22 mouse cellular contexts compared by ENCODE assay signal in genomic region chr15:26374232-26374631, GRCm38 (mm10).
DNase-seq lines count a peak whose midpoint lies in the region; TF ChIP-seq lines count a peak whose summit lies in the region.
"Had no signal": no experiment of that assay in that cellular context is flagged by ENCODE, and none has a peak within 500 bp of the region (broad histone marks: within the 10 kb centered on the region; RNA-seq: fewer than 3 reads in every experiment).

No protein-coding gene starts in this region.

- H3ac ChIP-seq in myocyte (ENCODE audit: control insufficient read depth, insufficient read length): no peak overlapping the region

- DNase-seq in 3134 (ENCODE audit: extremely low read depth, insufficient read length, low spot score) (peak; percentile 34), 3T3-L1 (ENCODE audit: low read depth, low spot score) (peak; percentile 85)
- DNase-seq in Muller cell, postnatal 12 days (ENCODE audit: inconsistent ontology term): peak; percentile 50
- no peak for DNase-seq in kidney, postnatal 25 days
- no peak for DNase-seq in urinary bladder, postnatal 25 days (ENCODE audit: low spot score)
- DNase-seq: adrenal gland, postnatal 14 days; cerebellum, adult 2 months; cerebellum, postnatal 25 days; heart, adult 2 months; kidney, adult 11 months; kidney, postnatal 14 days; liver; lung, adult 2 months; lung, postnatal 10 days; right cerebral cortex, postnatal 4 days; thymus, adult 2 months; thymus, postnatal 36 days had no signal

- H3K27me3 ChIP-seq in myocyte (ENCODE audit: control insufficient read depth, insufficient read depth, insufficient read length): no peaks in the 10 kb centered on the region
- H3K27me3 ChIP-seq: embryonic facial prominence, embryonic 15.5 days; heart, embryonic 12.5 days; midbrain, embryonic 15.5 days had no signal

- TF ChIP-seq POLR2A in myocyte (IDR thresholded peaks at IDR 0.05; ENCODE audit: insufficient read length, low read depth): no peak

- H3K4me2 ChIP-seq in myocyte (ENCODE audit: low read depth): peak overlapping the region; percentile 82
- H3K4me2 ChIP-seq: embryonic facial prominence, embryonic 15.5 days; heart, embryonic 12.5 days; midbrain, embryonic 15.5 days had no signal

- H3K4me3 ChIP-seq in myocyte: no peak overlapping the region
- H3K4me3 ChIP-seq: embryonic facial prominence, embryonic 10.5 days; embryonic facial prominence, embryonic 15.5 days; heart, adult 2 months; heart, embryonic 12.5 days; midbrain, embryonic 15.5 days had no signal

- H3K79me2 ChIP-seq in myocyte (ENCODE audit: control insufficient read depth, insufficient read depth): no peaks in the 10 kb centered on the region

- H3K36me3 ChIP-seq in myocyte (ENCODE audit: control insufficient read depth, insufficient read depth): no peaks in the 10 kb centered on the region
- H3K36me3 ChIP-seq: embryonic facial prominence, embryonic 10.5 days; embryonic facial prominence, embryonic 15.5 days; heart, embryonic 12.5 days; midbrain, embryonic 15.5 days had no signal

TF ChIP-seq in myocyte, 11 proteins besides CTCF, POLR2A, EP300 and RAD21:
- TF ChIP-seq USF1 (IDR thresholded peaks at IDR 0.05; ENCODE audit: low read depth) (peak; percentile 100), POLR2AphosphoS2 (IDR thresholded peaks at IDR 0.05; ENCODE audit: insufficient read length, low read depth) (no peak), MAX (IDR thresholded peaks at IDR 0.05; ENCODE audit: low read depth) (peak; percentile 94), SRF (IDR thresholded peaks at IDR 0.05; ENCODE audit: control insufficient read depth, insufficient read length, low read depth) (peak; percentile 18), TCF12 (IDR thresholded peaks at IDR 0.05; ENCODE audit: insufficient read depth, poor library complexity, severe bottlenecking) (peak; percentile 11), TCF3 (IDR thresholded peaks at IDR 0.05; ENCODE audit: insufficient read length, low read depth) (no peak), MYOD1 (IDR thresholded peaks at IDR 0.05; ENCODE audit: control insufficient read depth in 1 of 3, insufficient read length in 2 of 3, low read depth in 2 of 3) (peak in 1 of 3 experiments; percentile 15), CEBPB (IDR thresholded peaks at IDR 0.05; ENCODE audit: insufficient read depth, poor library complexity, severe bottlenecking) (peak; percentile 63), REST (IDR thresholded peaks at IDR 0.05; ENCODE audit: insufficient read depth, insufficient read length) (no peak), E2F4 (IDR thresholded peaks at IDR 0.05; ENCODE audit: insufficient read depth) (no peak), MYOG (IDR thresholded peaks at IDR 0.05; ENCODE audit: control insufficient read depth in 1 of 3, insufficient read depth in 1 of 3, insufficient read length in 2 of 3, low read depth in 2 of 3) (no peak)

Comparison
In these comparisons a context has a peak if more than half of its experiments do, and no peak if none do; other contexts are left out.
1. DNase-seq: peak in 3134 (single experiment), 3T3-L1 (single experiment) and Muller cell, postnatal 12 days (single experiment); none in kidney, postnatal 25 days (0 of 2) and urinary bladder, postnatal 25 days (single experiment).